Mouse (Mus musculus) small intestine, adult 2 months (tissue): ENCODE measurements around the gene Smim13. TPM values are rescaled to one million over a fixed set of nuclear protein-coding genes. Genes with fewer than 3 reads are reported as not detected.

Source experiments
- H3K27ac ChIP-seq: fragments of 200-500 bp; 2 replicates; pipeline ENCODE4 v1.5.1; 2012; ENCODE audit warnings: low read depth, low read length, control low read depth, inconsistent platforms; ENCODE audit not compliant: insufficient read depth
- H3K27me3 ChIP-seq: fragments of 200-500 bp; 2 replicates; pipeline ENCODE4 v1.6.1; 2012; ENCODE audit warnings: mild to moderate bottlenecking, moderate library complexity, low read length, inconsistent platforms; ENCODE audit not compliant: control insufficient read depth, insufficient read depth
- H3K36me3 ChIP-seq: fragments of 200-500 bp; 2 replicates; pipeline ENCODE4 v1.6.1; 2012; ENCODE audit warnings: mild to moderate bottlenecking, low read length, control low read depth, inconsistent platforms; ENCODE audit not compliant: control insufficient read depth, insufficient read depth
- H3K4me1 ChIP-seq: fragments of 200-500 bp; 2 replicates; pipeline ENCODE4 v1.6.1; 2012; ENCODE audit warnings: low read length, inconsistent platforms, mixed read lengths; ENCODE audit not compliant: control insufficient read depth, insufficient read depth, insufficient read length
- H3K4me3 ChIP-seq: fragments of 200-500 bp; 2 replicates; pipeline ENCODE4 v1.5.1; 2012; ENCODE audit warnings: low read depth, mild to moderate bottlenecking, control low read depth, inconsistent platforms, low read length, moderate library complexity
- CTCF ChIP-seq: fragments of 200-500 bp; IDR thresholded peaks from 2 replicates; pipeline ENCODE4 v1.5.1; 2012; ENCODE audit warnings: low read depth, mild to moderate bottlenecking, control low read depth, inconsistent platforms, low read length, moderate library complexity, mixed read lengths; ENCODE audit not compliant: insufficient replicate concordance, insufficient read length; ENCODE audit errors: extremely low read depth
- POLR2A ChIP-seq: fragments of 200-500 bp; IDR thresholded peaks from 2 replicates; pipeline ENCODE4 v1.6.1; 2012; ENCODE audit warnings: low read depth, mild to moderate bottlenecking, control low read depth, inconsistent platforms, low read length, moderate library complexity
- WGBS: fragments of 180-500 bp; shearing (Covaris S2); methylation state at CpG from one replicate; pipeline ENCODE4 v1.1.7; 2018; 5-methylcytosine and 5-hydroxymethylcytosine counted together
- polyA plus RNA-seq: library from polyadenylated mRNA; depleted of rRNA; stranded (reverse); fragments of >200 nt; gene quantifications from 2 replicates; pipeline ENCODE4 v1.2.3, GENCODE M21; 2012

Smim13 gene
- polyA plus RNA-seq, 1 experiment = 1.9 TPM

GRCm38 (mm10) chr13:41263304-41264006 is 13.8 kb downstream of the Smim13 start:
- no peak overlapping the region for H3K4me3 ChIP-seq
- no peaks in the 10 kb centered on the region for H3K27me3 ChIP-seq
- H3K27ac ChIP-seq = no peak overlapping the region
- 63% methylated on average over 5 of the region's 5 CpGs for WGBS
- TF ChIP-seq POLR2A (no peak), CTCF (no peak)
- H3K4me1 ChIP-seq = peaks cover 3% of the 10 kb centered on the region; the same call in 1 of the 2 replicates
- no peaks in the 10 kb centered on the region for H3K36me3 ChIP-seq

DNA sequence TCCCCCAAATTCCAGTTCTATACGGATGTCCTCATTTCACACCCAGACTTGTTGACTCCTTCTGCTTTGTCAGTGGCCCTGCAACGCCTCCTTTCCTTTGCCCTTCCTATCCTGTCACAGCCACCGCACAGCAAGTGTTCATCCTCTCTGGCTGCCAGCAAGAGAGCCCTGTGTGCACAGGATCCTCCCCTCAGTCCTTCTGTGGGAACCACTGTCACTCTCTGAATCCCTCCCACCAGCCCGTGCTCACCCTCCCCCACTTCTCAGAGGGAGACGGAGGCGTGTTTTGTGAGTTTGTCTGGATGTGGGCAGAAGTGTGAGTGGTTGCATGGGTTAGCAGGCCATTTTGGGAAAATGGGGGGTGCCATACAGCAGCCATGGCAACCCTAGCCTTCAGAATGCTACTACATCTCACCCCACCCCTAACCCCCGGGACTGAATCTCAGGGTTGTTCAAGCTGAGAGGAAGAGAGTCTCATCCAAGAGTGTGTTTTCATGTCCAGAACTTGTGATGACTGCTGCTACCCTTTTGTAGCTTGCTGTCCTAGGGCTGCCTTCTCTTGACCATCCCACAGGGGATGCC is 18.3 kb downstream of the Smim13 start:
- no peak for TF ChIP-seq POLR2A
- 73% methylated on average over 7 of the region's 7 CpGs for WGBS
- H3K27ac ChIP-seq = no peak overlapping the region
- H3K4me1 ChIP-seq = no peaks in the 10 kb centered on the region
- H3K36me3 ChIP-seq = no peaks in the 10 kb centered on the region; the same call in 1 of the 2 replicates
- H3K4me3 ChIP-seq = no peak overlapping the region
- no peaks in the 10 kb centered on the region for H3K27me3 ChIP-seq

GRCm38 (mm10) chr13:41273927-41274650 is 24.4 kb downstream of the Smim13 start, which contains the start of gene Gm17364:
Gene Gm17364, minus strand, starts transcription at chr13:41273977.
- TF ChIP-seq CTCF (no peak), POLR2A (no peak)
- Histone ChIP-seq H3K4me3 (no peak within 1 kb of the TSS), H3K27ac (no peak within 1 kb of the TSS), H3K4me1 (no peaks in the 10 kb centered on the region), H3K36me3 (no peaks in the 10 kb centered on the region; the same call in none of the 2 replicates), H3K27me3 (no peaks in the 10 kb centered on the region)
- 71% methylated on average over 10 of the region's 10 CpGs for WGBS

- no peaks in the 10 kb centered on the region for H3K27me3 ChIP-seq
- TF ChIP-seq CTCF (no peak), POLR2A (no peak)
- WGBS = 58% methylated on average over 5 of the region's 5 CpGs
- no peak overlapping the region for H3K4me3 ChIP-seq
- no peaks in the 10 kb centered on the region for H3K4me1 ChIP-seq
- no peaks in the 10 kb centered on the region for H3K36me3 ChIP-seq
- no peak overlapping the region for H3K27ac ChIP-seq
These were observed 31.1 kb downstream of the Smim13 start for GRCm38 (mm10) chr13:41280696-41281095.

DNA sequence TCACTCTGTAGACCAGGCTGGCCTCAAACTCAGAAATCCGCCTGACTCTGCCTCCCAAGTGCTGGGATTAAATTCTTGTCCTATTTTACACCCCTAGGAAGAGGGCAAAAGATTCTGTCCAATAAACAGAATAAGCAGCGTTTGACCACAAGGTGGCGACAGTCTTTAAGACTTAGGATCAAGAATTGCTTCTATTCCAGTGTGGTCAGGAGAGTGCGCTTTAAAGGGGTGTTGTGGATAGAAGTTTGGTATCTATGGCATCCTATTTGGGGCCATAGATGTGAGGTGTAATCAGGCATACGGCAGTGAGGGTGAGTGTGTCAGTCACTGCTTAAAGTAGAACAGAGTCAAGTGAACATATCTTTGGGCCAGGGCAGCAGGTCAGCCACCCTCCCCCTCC is 33.6 kb downstream of the Smim13 start:
- TF ChIP-seq CTCF (no peak), POLR2A (no peak)
- Histone ChIP-seq H3K4me1 (no peaks in the 10 kb centered on the region), H3K4me3 (no peak overlapping the region), H3K27ac (no peak overlapping the region), H3K36me3 (no peaks in the 10 kb centered on the region), H3K27me3 (no peaks in the 10 kb centered on the region)
- 16% methylated on average over 5 of the region's 5 CpGs for WGBS

DNA sequence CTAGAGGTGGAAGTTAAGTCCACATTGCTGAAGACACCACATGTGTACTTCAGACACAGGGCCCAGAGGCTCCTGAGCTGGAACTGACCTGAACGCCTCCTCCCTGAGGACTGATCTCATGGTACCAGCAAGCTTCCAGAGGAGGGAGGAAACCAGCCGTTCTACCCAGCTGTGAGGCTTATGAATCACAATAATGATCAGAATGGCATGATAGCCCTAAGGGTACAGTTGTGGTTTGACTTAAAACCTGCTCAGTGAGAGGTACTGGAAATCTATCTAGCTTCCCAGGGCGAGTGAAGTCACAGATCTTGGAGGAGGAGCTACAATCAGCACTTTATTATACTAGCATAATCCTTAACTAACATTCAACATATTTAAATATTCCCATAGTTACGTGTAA is 35.8 kb downstream of the Smim13 start:
- TF ChIP-seq POLR2A (no peak), CTCF (no peak)
- no peaks in the 10 kb centered on the region for H3K36me3 ChIP-seq
- no peak overlapping the region for H3K4me3 ChIP-seq
- H3K4me1 ChIP-seq = no peaks in the 10 kb centered on the region
- WGBS = 84% methylated on average over 4 of the region's 4 CpGs
- H3K27me3 ChIP-seq = no peaks in the 10 kb centered on the region
- H3K27ac ChIP-seq = no peak overlapping the region

GRCm38 (mm10) chr13:41286285-41286684 is 36.6 kb downstream of the Smim13 start:
- no peaks in the 10 kb centered on the region for H3K36me3 ChIP-seq
- H3K27ac ChIP-seq = no peak overlapping the region
- no peaks in the 10 kb centered on the region for H3K27me3 ChIP-seq
- H3K4me3 ChIP-seq = no peak overlapping the region
- no peaks in the 10 kb centered on the region for H3K4me1 ChIP-seq
- 49% methylated on average over 3 of the region's 3 CpGs for WGBS
- no peak for TF ChIP-seq POLR2A
- TF ChIP-seq CTCF = no peak
